Mouse (Mus musculus): ENCODE data around the gene Tmem56.
A peak's percentile ranks its signal among the peaks of the same experiment; 100 is the strongest.

Gene Tmem56

DNA sequence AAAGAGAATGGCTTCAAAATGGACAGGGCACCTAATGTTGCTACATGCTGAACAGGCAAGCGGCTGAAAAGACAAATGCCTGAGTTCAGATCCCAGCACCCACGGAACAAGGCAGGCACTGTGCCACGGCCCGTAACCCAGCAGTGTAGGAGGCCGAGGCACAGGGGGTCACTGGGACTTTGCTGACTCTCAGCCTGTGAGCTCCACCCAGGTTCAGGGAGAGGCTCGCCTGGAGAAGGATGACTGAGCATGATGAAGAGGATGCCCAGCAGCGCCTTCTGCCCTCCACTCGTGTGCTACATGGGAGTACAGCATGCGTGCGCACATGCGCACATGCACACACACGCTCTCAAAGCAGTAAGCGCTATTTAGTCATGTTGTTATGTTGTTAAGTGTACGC is 3.2 kb downstream of the Tmem56 start:
- no peak for DNase-seq (ENCODE audit: extremely low read depth, low read depth)

DNA sequence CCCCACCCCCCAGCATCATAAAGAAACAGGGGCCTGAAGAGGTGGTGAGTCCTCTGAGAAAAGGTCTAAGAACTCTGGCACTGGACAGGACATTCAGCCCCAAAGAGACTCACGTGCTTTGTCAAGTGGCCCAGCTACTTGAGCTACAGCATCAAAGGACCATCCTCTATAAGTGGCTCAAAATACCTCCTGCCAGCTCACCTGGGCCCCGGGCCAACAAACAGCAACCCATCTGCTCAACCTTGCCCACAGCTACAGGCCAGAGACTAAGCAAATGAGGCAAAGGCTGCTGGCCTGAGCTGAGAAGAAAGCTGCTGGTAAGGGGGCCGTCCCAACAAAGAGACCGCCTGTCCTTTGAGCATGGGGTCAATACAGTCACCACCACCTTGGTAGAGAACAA is 5.3 kb downstream of the Tmem56 start:
- DNase-seq (ENCODE audit: extremely low read depth, low read depth), result no peak

DNA sequence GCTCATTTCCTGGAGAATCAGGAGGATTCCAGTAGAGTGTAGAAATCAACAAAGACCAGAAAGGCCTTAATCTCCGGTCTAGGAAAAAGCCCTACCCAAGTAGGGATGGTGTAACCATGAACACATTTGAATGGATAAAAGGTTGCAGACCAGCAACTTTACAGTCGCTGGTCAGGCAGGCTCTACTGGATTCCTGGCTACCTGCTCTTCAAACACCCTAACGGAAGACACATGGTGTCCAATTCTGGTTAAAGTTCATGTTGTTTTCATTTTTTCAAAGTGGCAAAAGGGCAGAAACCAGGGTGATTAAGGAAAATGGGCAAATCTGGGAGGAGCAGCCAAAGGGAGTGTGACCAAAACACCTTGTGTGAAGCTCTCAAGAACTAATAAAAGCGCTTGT is 5.9 kb downstream of the Tmem56 start:
- DNase-seq (ENCODE audit: extremely low read depth, low read depth), result no peak

DNA sequence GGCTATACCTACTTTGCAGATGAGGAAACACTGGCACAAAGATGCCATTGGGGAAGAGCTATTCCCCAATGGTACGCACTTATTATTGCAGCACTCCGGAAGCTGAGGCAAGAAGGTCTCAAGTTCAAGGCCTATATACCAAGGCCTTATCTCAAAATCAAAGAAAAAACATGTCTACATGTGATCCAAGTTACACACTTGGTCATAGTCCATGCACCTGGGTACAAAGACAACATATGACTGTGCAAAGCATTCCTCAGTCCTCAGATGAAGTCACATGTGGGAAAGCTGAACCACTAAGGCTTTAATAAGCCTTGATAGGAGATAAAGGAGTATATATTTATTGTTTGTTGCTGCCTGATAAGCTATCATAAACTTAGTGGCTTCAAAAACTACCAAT is 8.9 kb downstream of the Tmem56 start:
- DNase-seq (ENCODE audit: extremely low read depth, low read depth), result no peak

DNA sequence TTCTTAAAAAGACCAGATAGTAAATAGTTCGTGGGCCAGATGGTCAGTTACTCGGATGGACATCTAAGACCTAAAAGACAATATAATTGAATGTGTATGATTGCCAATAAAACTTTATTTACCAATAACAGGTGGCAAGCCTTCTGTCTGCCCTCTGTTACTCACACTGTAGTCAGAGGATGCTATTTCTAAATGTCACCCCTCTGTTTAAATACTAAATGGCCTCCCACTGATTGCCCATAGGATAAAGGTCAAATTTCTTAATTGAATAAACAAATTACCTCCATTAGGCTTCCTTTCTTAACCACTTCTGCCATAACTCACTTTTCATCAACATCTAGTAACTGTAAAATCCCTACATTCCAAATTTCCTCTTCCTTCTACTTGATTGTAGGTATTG is 10.3 kb downstream of the Tmem56 start:
- DNase-seq (ENCODE audit: extremely low read depth, low read depth), result no peak

DNA sequence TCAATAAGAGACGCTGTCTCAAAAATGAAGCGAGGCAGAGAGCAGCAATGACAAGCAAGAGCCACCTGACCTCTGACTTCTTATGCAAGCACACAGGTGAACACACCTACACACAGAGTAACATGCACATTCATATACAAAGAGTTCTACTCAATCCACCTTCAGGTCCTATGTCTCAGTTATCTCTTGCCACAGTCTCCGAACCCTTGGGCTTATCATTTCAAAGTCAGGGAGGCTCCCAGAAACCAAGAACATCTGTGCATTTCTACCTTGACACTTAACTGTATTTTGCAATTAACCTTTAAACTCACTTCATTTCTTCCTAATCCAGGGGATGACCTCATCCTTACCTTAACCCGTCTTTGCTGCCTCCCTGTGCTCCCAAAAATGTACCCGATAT is 15.6 kb downstream of the Tmem56 start:
- DNase-seq (ENCODE audit: extremely low read depth, low read depth), result no peak

DNA sequence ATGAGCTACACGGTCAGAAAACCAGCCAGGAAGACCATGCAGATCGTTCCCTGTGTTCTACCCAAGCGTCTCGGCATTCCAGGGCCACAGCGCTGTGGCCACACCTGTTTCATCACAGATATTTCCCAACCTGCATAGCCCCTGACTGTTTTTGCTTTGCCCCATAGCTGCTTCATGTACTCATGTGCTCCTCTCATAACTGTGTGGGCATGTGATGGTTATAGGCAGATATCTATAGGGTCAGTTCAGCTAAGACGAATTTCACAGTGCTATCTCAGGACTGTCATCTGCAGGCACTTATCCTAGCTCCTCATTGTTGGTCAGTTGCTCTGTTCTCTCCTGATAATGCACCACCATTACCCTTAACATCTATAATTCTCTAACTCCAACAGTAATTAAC is 18.7 kb downstream of the Tmem56 start:
- peak; percentile 62 for DNase-seq (ENCODE audit: extremely low read depth, low read depth)

DNA sequence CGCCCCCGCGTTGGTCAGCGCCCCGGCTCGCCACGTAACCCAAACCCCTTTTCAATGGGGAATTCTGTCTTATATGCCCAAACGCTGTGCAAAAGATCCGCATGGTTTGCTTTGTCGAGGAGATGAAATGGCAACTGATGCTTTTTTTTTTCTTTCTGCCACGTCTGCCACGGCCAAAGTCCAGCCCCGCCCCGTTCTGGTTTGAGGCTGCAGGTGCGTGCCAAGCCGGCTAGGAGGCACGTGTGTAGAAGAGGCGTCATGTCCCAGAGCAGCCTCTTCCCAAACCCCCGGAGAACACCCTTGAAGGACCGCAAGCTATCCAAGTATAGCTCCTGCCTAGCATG is 19.7 kb downstream of the Tmem56 start:
- DNase-seq (ENCODE audit: extremely low read depth, low read depth), result peak; percentile 57

DNA sequence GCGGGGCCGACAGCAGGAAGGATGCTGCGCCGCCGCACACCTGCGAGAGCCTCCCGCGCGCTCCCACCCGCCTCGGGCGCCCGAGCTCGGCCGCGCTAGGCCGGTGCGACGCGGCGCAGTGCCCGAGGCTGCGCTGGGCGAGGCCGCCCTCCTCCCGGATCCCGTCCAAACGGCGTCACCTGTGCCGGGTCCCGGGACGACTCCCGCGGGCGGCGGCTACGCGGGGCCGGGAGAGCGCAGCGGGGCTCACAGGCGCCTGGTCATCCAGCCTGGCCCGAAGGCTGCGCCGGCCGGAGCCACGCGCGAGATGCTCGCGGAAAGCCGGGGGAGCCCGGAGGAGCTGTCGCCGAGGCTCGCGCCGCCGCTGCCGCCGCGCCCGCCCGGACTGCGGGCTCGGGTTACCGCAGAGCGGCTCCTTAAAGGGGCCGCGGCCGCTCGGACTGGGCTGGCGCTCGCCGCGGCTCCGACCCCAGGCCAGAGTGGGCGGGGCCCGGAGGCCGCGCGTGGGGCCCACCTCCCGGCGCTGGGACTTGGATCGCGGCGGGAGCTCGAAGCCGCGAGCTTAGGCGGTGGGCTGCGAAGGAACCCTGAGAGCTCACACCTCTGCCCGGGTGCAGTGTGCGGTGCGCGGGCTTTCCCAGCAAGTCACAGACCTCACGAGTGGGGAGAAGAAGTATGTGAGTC is 20.2 kb downstream of the Tmem56 start:
- DNase-seq (ENCODE audit: extremely low read depth, low read depth), result no peak

DNA sequence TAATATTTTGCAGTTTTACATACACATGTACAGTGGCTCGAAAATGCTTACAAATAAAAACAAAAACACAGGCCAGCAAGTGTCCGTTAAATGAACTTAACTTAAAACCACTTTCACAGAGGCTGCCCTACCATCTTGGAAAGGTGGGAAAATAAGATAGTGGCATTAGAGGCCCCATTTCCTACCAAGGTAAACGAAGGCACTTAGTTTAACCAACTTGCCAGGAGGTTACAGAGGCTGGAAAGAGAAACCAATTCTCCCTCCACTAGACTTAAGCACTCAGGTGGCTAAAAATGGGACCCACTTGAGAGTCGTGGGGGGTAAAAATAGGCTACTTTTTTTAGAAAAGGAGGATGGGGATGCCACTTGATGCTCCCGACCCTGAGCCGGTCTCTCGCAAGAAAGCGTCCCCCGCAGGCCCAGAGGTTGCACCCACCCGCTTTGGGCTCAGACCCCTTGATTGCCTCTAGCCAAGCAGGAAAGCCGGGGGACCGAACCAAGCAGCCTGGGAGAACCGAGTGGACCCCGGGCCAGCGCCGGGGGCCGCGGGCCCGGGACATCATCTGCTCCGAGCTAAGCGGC is 20.9 kb downstream of the Tmem56 start:
- no peak for DNase-seq (ENCODE audit: extremely low read depth, low read depth)

DNA sequence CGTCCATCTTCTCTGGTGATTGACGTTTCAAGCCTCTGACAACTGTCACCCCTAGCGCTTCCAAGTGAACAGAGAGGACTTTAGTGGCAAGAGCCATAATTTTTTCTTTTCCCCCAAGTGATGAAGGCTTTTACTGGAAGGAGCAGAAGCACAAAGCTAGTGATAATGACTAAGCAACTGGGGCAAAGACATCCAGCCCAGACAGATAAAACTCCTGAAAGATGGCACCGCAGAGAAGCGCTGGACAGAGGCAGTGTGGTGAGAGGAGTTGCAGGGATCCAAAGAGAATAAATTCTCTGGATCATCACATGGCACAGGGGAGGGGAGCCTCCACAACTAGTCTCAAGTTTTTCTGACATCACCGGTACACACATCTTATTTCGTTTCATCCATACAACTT is 21.6 kb downstream of the Tmem56 start:
- peak; percentile 55 for DNase-seq (ENCODE audit: extremely low read depth, low read depth)

DNA sequence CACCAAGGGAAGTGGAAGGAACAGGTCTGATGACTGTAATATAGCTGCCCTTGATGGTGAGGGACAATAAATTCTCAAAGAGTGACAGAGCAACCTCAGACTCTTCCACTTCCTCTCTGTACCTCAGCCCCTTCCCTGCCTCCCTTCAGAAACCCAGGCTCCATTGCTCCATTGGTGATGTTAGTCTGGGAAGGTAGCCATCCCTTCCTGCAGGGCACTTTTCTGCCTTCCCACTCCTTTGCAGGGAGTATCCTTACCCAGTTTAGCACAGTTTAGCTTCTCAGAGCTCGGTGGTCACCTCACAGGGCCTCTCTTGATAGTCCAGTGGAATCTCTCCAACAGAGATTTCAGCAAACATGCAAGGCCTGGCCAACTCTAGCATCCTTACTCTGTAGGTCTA is 22.1 kb downstream of the Tmem56 start:
- no peak for DNase-seq (ENCODE audit: extremely low read depth, low read depth)

DNA sequence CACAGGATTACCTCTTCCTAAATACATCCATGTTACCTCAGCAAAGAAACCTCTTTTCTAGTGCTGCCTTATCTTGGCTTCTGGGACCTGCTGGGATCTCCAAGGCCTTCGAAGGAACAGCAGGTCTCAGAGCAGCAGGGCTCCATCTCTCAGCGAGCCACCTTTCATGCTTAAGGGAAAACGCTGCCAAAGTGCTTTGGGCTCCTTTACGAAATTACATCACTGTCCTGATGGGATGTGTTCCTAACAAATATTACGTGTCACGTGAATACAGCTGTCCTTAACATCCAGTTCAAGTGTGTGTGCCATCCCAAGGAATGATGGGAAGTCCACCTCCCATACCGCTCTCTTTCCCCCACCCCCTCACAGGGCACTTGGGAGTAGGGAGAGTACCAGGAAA is 22.9 kb downstream of the Tmem56 start:
- no peak for DNase-seq (ENCODE audit: extremely low read depth, low read depth)

DNA sequence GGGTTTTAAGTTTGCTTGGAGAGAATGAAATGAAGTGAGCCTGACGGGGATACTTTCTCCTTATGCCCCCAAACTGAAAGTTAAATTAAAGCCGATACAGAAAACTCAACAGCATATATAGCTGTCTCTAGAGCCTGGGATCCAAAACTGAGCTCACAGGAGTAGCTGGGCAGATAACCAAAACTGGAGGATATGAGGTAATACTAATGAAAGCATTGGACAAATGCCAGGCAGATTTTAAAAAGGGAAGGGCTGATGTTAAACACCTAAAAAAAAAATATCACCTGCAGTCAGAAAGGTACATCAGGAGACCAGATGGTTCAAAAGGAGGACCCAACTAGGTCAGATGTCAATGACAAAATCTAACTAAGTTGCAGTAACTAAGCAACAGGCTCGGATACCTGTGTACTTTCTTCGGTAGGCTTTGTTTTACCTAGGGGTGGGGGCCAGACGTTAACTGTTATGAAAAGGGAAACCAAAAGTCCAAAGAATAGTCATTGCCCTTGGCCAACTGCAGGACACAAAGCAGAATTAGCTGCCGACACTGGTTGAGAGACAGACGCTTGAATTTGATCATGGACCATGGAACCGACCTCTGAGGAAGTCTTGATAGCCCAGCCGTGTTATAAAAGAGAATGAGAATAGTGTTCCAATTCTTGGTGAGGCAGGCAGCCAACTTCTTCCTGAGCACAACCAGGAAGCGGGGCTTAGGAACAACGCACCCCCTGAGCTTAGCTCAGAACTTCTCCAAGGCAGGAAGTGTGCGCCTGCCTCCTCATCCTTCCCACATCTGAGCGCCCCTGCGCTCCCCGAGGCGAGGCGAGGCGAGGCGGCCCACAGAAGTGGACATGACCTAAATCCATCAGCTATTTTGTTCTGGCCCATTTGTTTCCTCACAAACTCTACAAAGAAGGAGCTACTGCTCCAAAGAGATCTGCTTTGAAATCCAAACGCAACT is 24.1 kb downstream of the Tmem56 start:
- no peak for DNase-seq (ENCODE audit: extremely low read depth, low read depth)

DNA sequence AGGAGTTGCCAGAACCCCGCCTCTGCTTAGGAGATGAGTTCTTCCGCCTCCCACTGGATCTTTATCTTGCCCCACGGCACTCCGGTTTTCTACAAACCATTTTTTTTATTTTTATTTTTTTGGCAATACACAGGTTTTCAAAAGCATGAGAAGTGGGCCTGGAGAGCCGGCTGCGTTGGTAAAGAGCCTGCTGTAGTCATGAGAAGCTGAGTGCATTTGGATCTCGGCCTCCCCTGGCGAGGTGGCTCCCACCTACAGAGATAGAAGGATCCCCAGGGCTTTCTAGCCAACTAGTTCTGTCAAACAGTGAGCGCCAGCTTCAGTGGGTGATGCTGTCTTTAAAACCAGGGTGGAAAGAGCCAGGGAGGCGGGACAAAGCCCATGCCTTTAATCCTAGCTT is 25.5 kb downstream of the Tmem56 start:
- DNase-seq (ENCODE audit: extremely low read depth, low read depth), result no peak

DNA sequence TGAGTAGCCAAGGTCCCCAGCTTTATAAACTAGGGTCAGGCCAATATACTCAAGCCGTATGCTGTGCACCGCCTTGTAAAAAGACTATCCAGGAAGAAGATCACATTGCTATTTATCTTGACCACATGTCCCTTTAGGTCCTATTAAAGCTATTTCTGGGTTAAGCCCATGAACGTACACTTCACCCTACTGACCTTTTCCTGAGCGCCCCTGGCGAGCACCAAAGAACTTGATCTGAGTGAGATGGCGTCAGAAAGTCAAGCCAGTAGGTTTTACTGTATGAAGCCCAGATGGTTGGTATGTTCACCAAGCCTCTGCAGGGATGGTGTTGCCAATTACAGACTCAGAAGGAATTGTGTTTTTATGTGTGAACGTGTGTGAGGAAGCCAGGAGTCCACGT is 26.8 kb downstream of the Tmem56 start:
- DNase-seq (ENCODE audit: extremely low read depth, low read depth), result no peak

DNA sequence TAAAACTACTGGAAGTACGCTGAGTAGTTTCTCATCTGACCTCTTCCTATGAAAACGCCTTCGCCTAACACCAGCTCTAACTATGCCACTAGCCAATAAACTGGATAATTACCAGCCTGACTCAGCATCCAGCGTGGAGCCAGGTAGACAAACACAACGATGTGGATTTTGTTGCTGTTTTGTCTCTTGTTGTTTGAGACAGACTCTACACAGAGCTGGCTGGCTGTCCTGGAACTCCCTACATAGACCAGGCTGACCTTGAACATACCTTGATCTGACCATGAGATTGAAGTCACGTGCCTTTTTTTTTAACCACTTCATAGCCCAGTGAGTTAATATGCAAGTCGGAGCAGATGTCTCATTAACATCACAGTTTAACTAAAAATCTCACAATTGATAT is 27.4 kb downstream of the Tmem56 start:
- no peak for DNase-seq (ENCODE audit: extremely low read depth, low read depth)

DNA sequence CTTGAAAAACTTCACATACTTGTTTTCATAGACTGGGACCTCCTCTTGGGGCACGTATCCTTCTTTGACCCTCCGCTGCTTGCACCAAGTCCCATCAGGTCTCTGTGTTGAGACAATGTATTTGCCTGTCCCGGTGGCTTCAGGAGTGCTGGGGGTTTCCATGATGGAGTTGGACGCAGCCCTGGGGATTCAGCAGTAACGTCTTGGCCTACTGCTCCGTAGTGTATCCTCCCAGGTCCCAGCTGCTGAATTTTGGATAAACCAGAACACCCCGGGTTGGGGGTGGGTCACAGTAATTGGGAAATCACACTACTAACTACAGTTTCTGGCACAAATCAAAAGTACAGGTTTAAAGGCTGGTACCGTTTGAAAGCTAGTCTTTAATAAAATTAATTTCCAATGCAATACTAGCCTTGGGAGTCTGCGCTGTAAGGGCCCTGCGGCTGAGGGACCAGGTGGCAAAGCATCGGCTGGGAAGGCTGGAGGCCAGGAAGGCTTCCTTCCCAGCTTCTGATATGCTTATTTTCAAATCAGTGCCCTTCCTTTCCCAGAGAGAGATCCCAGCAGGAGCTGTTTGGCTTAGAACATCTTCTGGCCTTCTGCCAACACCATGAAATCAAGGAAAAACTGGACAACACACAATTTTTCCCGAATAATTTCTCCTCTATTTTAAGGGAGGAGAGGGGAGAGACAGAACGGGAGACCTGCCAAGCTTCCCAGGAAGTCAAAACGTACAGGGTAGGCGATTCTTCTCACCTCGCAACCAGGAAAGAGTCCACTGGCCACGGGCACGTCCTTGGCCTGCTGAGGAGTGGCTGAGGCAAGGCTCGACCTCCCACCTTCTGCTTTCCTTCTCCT is 32.1 kb downstream of the Tmem56 start:
- DNase-seq (ENCODE audit: extremely low read depth, low read depth), result no peak

DNA sequence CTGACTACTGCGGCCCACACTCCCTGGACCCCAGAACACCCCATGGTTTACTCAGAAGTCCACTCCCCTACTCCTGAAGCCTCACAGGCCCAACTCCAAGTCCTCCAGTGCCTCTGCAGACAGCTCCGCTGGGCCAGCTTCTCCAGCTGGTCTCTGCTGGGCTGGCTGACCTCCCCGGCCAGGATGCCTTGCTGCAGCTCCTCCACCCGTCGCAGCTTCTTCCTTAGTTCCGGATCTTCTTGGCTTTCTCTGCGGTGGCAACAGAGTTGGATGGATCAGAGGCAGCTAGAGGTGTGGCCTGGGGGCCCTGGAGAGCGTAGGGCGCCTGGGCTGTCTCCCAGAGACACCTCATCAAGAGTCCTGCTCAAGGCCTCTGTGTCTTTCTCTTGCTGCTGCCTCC is 32.9 kb downstream of the Tmem56 start:
- DNase-seq (ENCODE audit: extremely low read depth, low read depth), result no peak

DNA sequence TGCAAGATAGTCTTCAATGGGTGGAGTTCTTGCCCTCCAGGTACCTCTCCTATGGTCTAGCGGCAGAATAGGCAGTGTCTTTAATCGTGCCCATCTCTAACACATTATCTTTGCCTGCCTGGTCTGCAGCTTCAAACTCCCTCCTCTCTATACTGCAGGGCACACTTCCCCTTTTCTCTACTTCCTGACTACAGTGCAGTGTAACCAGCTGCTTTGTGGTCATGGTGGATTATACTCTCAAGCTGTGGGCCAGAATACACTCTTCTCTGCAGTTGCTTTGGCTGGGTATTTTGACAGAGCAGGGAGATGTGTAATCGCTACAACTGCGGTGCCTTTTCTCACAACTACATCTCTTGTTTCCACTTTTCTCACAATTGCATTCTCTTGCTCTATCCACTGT is 40.0 kb downstream of the Tmem56 start:
- peak; percentile 100 for DNase-seq (ENCODE audit: extremely low read depth, low read depth)

DNA sequence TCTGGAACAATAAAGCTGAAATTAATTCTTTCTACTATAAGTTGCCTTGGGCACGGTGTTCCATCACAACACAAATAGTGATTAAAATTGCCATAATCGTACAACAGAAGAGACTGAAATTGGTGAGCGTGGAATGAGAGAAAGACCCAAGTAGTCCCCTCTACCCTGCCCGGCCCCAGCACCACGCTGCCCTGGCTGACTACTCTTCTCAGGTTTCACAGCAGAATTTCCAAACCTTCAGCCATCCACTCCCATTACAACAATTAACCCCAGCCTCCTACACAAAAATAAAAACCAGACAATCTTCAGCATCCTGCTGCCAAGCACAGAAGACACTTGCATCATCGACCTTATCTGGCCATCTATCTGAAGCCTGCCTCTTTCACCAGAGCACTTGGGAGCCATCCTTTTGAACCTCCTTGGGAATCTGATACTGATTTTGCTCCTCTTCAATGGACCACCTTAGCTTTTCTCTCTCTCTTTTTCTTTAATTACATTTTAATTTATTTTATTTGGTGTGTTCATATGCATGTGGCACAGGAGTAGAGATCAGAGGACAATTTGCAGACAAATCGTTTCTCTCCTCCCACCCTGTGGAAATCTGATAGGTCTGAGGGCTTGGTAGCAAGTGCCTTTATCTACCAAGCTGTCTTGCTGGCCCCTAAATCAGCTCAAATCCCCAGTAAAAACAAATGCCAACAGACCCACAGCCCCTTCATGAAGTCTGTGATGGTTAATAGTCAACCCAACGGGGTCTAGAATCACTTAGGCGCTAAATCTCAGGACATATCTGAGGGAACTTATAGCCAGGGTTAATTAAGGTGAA is 40.6 kb downstream of the Tmem56 start:
- no peak for DNase-seq (ENCODE audit: extremely low read depth, low read depth)
